Mouse (Mus musculus): ENCODE data around the gene Slc7a5.

Gene Slc7a5

GRCm38 (mm10) chr8:121850821-121851470 lies 56.5 kb downstream of the Slc7a5 start:
- peak; percentile 100 for DNase-seq (ENCODE audit: low read depth, low spot score)

- no peak for DNase-seq (ENCODE audit: low read depth, low spot score)
These were observed 57.1 kb downstream of the Slc7a5 start for GRCm38 (mm10) chr8:121850436-121850820.

- peak; percentile 94 for DNase-seq (ENCODE audit: low read depth, low spot score)
These were observed 57.5 kb downstream of the Slc7a5 start for GRCm38 (mm10) chr8:121850018-121850417.

GRCm38 (mm10) chr8:121849303-121849702 lies 58.2 kb downstream of the Slc7a5 start:
- DNase-seq (ENCODE audit: low read depth, low spot score), result peak; percentile 82

- DNase-seq (ENCODE audit: low read depth, low spot score), result peak; percentile 90
These were observed 59.0 kb downstream of the Slc7a5 start for GRCm38 (mm10) chr8:121848495-121848894.

GRCm38 (mm10) chr8:121847987-121848386 lies 59.5 kb downstream of the Slc7a5 start:
- peak; percentile 79 for DNase-seq (ENCODE audit: low read depth, low spot score)

GRCm38 (mm10) chr8:121847261-121847822 lies 60.2 kb downstream of the Slc7a5 start:
- peak; percentile 56 for DNase-seq (ENCODE audit: low read depth, low spot score)

GRCm38 (mm10) chr8:121846815-121847214 lies 60.7 kb downstream of the Slc7a5 start:
- DNase-seq (ENCODE audit: low read depth, low spot score), result no peak

GRCm38 (mm10) chr8:121844765-121845164 lies 62.7 kb downstream of the Slc7a5 start:
- DNase-seq (ENCODE audit: low read depth, low spot score), result peak; percentile 39

- peak; percentile 52 for DNase-seq (ENCODE audit: low read depth, low spot score)
These were observed 64.2 kb downstream of the Slc7a5 start for GRCm38 (mm10) chr8:121843184-121843733.

- DNase-seq (ENCODE audit: low read depth, low spot score), result peak; percentile 55
These were observed 65.2 kb downstream of the Slc7a5 start for GRCm38 (mm10) chr8:121842064-121842955.

- peak; percentile 91 for DNase-seq (ENCODE audit: low read depth, low spot score)
These were observed 66.3 kb downstream of the Slc7a5 start for GRCm38 (mm10) chr8:121841242-121841641.

- peak; percentile 95 for DNase-seq (ENCODE audit: low read depth, low spot score)
These were observed 75.0 kb downstream of the Slc7a5 start for GRCm38 (mm10) chr8:121832503-121832902.

- peak; percentile 66 for DNase-seq (ENCODE audit: low read depth, low spot score)
These were observed 75.4 kb downstream of the Slc7a5 start for GRCm38 (mm10) chr8:121832061-121832460.
